Mouse (Mus musculus): Measurements from ENCODE around the gene Pxylp1. TPM values are rescaled to one million over a fixed set of nuclear protein-coding genes. Genes with fewer than 3 reads are reported as not detected.

Pxylp1 gene
- total and polyA plus RNA-seq, 3 experiments, result 7.8 to 10.1 (median 8.3) TPM

- H3K4me3 ChIP-seq (replicated peaks in 1 of 3; ENCODE audit: low read depth in 2 of 3, low read length in 2 of 3, poor library complexity in 1 of 3), result no peak overlapping the region
- in situ Hi-C loops (cut with MboI; ENCODE audit: low pct_ligation_motif_present, low pct_unique_long_range_greater_than_20kb, low sequenced_read_pairs) (loop anchor here (5.0 kb wide), 1 partner anchor 35 kb away; no protein-coding TSS in a partner anchor), dilution Hi-C loops (cut with MboI; ENCODE audit: extremely low pct_ligation_motif_present, extremely low pct_unique_long_range_greater_than_20kb, low sequenced_read_pairs) (no loop called here)
- no peaks in the 10 kb centered on the region for H3K9me3 ChIP-seq (replicated peaks; ENCODE audit: low read length)
- peaks cover 0 to 26% of the 10 kb centered on the region in 2 experiments; a peak in 2 of 4 replicates for H3K4me1 ChIP-seq (ENCODE audit: control insufficient read depth in 1 of 2, insufficient read depth in 2 of 2)
- no peak overlapping the region for H3K4me2 ChIP-seq (ENCODE audit: insufficient read depth, low read depth, poor library complexity, severe bottlenecking)
- H3K36me3 ChIP-seq (replicated peaks in 1 of 2; ENCODE audit: control insufficient read depth in 1 of 2, insufficient read depth in 1 of 2, low read length in 1 of 2), result peaks cover 0 to 24% of the 10 kb centered on the region in 2 experiments
- no peaks in the 10 kb centered on the region for H3K79me2 ChIP-seq (replicated peaks; ENCODE audit: control insufficient read depth, extremely low read depth, insufficient read depth, poor library complexity, severe bottlenecking)
- no peak for DNase-seq (ENCODE audit: extremely low read depth)
- no peak overlapping the region for H3K27ac ChIP-seq (ENCODE audit: insufficient read depth, low read depth)
- TF ChIP-seq ELF1 (IDR thresholded peaks at IDR 0.05; ENCODE audit: low read depth, low read length) (no peak), MYC (IDR thresholded peaks at IDR 0.05; ENCODE audit: low read depth, low read length) (no peak), IRF4 (IDR thresholded peaks at IDR 0.05; ENCODE audit: low read depth, low read length) (no peak), SIN3A (IDR thresholded peaks at IDR 0.05; ENCODE audit: low read length) (no peak), MXI1 (IDR thresholded peaks at IDR 0.05; ENCODE audit: low read depth, low read length) (no peak), HCFC1 (IDR thresholded peaks at IDR 0.05; ENCODE audit: low read depth, low read length) (no peak)
- H3K27me3 ChIP-seq (replicated peaks), result no peaks in the 10 kb centered on the region
- H3K9ac ChIP-seq (ENCODE audit: insufficient read depth, low read depth), result no peak overlapping the region
Observed at GRCm38 (mm10) chr9:96881901-96882300, 10.6 kb downstream of the Pxylp1 start.

DNA sequence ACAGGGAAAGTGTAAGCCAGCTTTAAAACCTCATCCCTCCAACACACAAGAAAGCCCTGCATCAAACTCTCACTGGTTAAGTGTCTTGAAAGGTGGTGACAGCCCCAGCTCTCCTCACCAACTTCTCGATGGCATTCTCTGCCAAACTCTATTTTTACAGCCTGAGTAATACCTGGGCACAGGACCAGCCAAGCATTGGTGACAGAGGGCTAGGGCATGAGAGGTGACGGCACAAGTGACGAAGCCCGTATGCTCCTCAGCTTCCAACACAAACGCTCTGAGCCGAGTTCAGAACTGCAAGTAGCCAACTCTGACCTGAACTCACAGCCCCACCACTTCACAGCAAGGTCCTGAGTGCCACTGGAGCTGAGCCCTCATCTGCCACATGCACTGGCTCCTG is 13.4 kb downstream of the Pxylp1 start:
- H3K27me3 ChIP-seq (replicated peaks), result no peaks in the 10 kb centered on the region
- no peak overlapping the region for H3K9ac ChIP-seq (ENCODE audit: insufficient read depth, low read depth)
- no peaks in the 10 kb centered on the region for H3K9me3 ChIP-seq (replicated peaks; ENCODE audit: low read length)
- H3K4me2 ChIP-seq (ENCODE audit: insufficient read depth, low read depth, poor library complexity, severe bottlenecking), result no peak overlapping the region
- dilution Hi-C loops (cut with MboI; ENCODE audit: extremely low pct_ligation_motif_present, extremely low pct_unique_long_range_greater_than_20kb, low sequenced_read_pairs), result no loop called here
- no peak overlapping the region for H3K27ac ChIP-seq (ENCODE audit: insufficient read depth, low read depth)
- H3K4me3 ChIP-seq (replicated peaks in 1 of 3; ENCODE audit: low read depth in 2 of 3, low read length in 2 of 3, poor library complexity in 1 of 3), result no peak overlapping the region
- peaks cover 0 to 20% of the 10 kb centered on the region in 2 experiments for H3K36me3 ChIP-seq (replicated peaks in 1 of 2; ENCODE audit: control insufficient read depth in 1 of 2, insufficient read depth in 1 of 2, low read length in 1 of 2)
- peaks cover 5 to 50% of the 10 kb centered on the region in 2 experiments for H3K4me1 ChIP-seq (ENCODE audit: control insufficient read depth in 1 of 2, insufficient read depth in 2 of 2)
- H3K79me2 ChIP-seq (replicated peaks; ENCODE audit: control insufficient read depth, extremely low read depth, insufficient read depth, poor library complexity, severe bottlenecking), result no peaks in the 10 kb centered on the region
- DNase-seq (ENCODE audit: extremely low read depth), result no peak
- in situ Hi-C loops (cut with MboI; ENCODE audit: low pct_ligation_motif_present, low pct_unique_long_range_greater_than_20kb, low sequenced_read_pairs), result no loop called here
- TF ChIP-seq ZNF384 (IDR thresholded peaks at IDR 0.05; ENCODE audit: low read depth, low read length) (no peak), RCOR1 (conservative IDR thresholded peaks at IDR 0.05; ENCODE audit: low read depth, low read length) (no peak)

DNA sequence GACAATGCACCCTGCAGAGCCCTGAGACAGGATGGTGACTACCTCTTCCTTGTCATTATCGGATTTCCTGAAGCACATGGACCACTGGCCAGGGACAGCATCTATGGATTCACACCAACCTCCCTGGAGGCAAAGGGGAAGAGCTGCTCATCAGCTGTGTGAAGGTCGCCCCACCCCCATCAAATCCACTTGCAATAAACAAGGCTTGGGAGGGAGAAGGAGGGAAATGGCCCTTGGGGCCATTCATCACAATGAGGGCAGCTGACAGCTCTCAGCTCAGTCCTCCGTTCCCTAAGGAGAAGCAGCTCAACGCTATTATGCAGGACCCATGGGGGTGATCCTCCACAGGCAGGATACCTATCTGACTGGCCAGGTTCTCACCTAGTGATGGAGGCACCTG is 14.0 kb downstream of the Pxylp1 start:
- Histone ChIP-seq H3K79me2 (replicated peaks; ENCODE audit: control insufficient read depth, extremely low read depth, insufficient read depth, poor library complexity, severe bottlenecking) (no peaks in the 10 kb centered on the region), H3K36me3 (replicated peaks in 1 of 2; ENCODE audit: control insufficient read depth in 1 of 2, insufficient read depth in 1 of 2, low read length in 1 of 2) (peaks cover 0 to 22% of the 10 kb centered on the region in 2 experiments), H3K4me1 (ENCODE audit: control insufficient read depth in 1 of 2, insufficient read depth in 2 of 2) (peaks cover 5 to 50% of the 10 kb centered on the region in 2 experiments), H3K4me3 (replicated peaks in 1 of 3; ENCODE audit: low read depth in 2 of 3, low read length in 2 of 3, poor library complexity in 1 of 3) (no peak overlapping the region), H3K27me3 (replicated peaks) (no peaks in the 10 kb centered on the region), H3K9ac (ENCODE audit: insufficient read depth, low read depth) (no peak overlapping the region), H3K9me3 (replicated peaks; ENCODE audit: low read length) (peaks cover 3% of the 10 kb centered on the region), H3K27ac (ENCODE audit: insufficient read depth, low read depth) (no peak overlapping the region), H3K4me2 (ENCODE audit: insufficient read depth, low read depth, poor library complexity, severe bottlenecking) (no peak overlapping the region)
- in situ Hi-C loops (cut with MboI; ENCODE audit: low pct_ligation_motif_present, low pct_unique_long_range_greater_than_20kb, low sequenced_read_pairs) (no loop called here), dilution Hi-C loops (cut with MboI; ENCODE audit: extremely low pct_ligation_motif_present, extremely low pct_unique_long_range_greater_than_20kb, low sequenced_read_pairs) (no loop called here)
- TF ChIP-seq SMC3 (IDR thresholded peaks at IDR 0.05; ENCODE audit: low read depth, low read length), result no peak
- no peak for TF ChIP-seq BHLHE40 (IDR thresholded peaks at IDR 0.05; ENCODE audit: low read depth, low read length)
- no peak for TF ChIP-seq KAT2A (IDR thresholded peaks at IDR 0.05; ENCODE audit: insufficient replicate concordance, low read length)
- no peak for TF ChIP-seq MXI1 (IDR thresholded peaks at IDR 0.05; ENCODE audit: low read depth, low read length)
- no peak for TF ChIP-seq POLR2A (IDR thresholded peaks at IDR 0.05; ENCODE audit: low read depth, low read length)
- no peak for TF ChIP-seq CHD2 (IDR thresholded peaks at IDR 0.05; ENCODE audit: low read length)
- TF ChIP-seq MEF2A (IDR thresholded peaks at IDR 0.05; ENCODE audit: borderline replicate concordance, low read depth, low read length), result no peak
- no peak for TF ChIP-seq SIN3A (IDR thresholded peaks at IDR 0.05; ENCODE audit: low read length)
- no peak for DNase-seq (ENCODE audit: extremely low read depth)
